Mouse (Mus musculus) frontal cortex, postnatal 14 days (tissue): Measurements from ENCODE around the gene Fabp6.
A peak's percentile ranks its signal among the peaks of the same experiment; 100 is the strongest.

Experiments
- DNase-seq, 2 experiments: peaks; one replicate each; pipeline ENCODE4 v3.0.0; 2022; ENCODE audit warnings: low spot score in 2 of 2

Gene Fabp6

GRCm38 (mm10) chr11:43601440-43601839 is at the start of gene Fabp6:
Gene Fabp6, minus strand, starts transcription at chr11:43601540.
- no peak for DNase-seq

DNA sequence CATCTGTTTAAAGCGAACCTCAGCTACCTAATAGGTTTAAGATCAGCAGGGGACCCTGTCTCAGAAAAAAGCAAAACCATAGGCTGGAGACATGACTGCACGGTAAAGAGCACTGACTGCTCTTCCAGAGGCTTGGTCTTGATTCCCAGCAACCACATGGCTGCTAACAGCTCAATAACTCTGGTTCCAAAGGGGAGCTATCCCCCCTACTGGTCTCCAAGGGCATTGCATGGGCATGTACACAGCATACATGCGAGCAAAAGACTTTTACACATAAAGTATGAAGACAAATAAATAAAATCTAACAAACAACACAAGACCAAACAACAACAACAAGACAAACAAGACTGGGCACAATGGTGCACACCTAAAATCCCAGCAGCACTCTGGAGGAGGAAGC is 43.9 kb upstream of the Fabp6 start:
- DNase-seq = no peak

DNA sequence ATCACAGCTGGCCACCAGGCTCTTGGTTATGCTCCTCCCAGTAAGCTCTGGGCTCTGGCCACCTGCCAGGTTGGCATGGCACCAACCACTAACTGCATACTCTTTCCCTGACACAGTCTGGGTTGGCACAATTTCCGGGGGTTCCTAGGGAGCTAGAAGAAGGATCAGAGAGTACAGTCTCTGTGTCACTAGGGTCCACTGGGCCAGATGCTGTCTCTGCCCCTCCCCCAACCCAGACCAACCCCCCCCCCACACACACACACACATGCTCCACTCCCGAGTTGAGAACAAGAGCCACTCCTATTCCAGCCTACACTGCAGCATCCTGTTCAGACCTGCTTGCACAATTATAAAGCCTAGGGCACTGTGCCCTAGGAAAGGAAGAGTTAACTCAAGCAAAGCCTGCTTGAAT is 41.8 kb upstream of the Fabp6 start:
- peak; percentile 74 to 76 for DNase-seq

- DNase-seq = no peak
Observed at GRCm38 (mm10) chr11:43638486-43638885, 37.1 kb upstream of the Fabp6 start.

DNA sequence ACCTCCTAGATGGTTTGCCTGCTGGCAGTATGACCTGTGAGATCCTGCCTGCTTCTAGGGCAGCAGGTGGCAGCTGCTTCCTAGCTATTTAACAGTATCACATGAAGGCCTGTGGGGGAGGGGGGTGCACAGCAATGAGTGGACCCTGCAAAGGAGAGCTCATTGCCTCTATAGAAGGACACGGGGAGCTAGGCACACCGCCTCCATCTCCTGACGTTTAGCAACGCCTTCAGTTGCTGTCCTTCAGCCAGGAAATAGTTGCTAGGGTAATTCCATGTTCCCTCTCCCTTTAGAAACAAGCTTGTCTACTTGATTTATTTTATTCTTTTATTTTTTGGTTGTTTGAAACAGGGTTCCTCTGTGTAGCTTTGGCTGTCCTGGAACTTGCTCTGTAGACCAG is 35.4 kb upstream of the Fabp6 start:
- no peak for DNase-seq

GRCm38 (mm10) chr11:43633658-43634401 is 32.5 kb upstream of the Fabp6 start:
- DNase-seq = peak in 1 of 2 experiments; percentile 50

- DNase-seq = no peak
Observed at GRCm38 (mm10) chr11:43633165-43633564, 31.8 kb upstream of the Fabp6 start.

DNA sequence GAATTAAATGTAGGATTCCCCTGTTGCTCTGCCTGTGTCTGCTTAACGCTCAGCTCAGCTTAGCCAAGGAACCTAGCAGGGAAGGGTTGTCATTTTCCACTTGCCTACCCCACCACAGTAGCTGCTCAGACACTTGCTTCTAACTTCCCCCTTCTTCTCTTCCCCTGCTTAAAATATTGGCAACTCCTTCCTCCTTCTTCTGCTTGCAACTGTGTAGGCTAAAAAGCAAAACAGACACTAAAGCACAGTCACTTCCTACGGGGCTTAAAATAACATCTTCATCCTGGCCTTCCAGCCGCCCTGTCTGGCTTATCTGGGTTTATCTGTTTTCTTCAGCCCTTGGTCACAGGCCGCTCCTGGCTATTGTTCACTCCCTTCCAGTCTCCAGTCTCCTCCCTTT is 31.2 kb upstream of the Fabp6 start:
- DNase-seq = no peak

- DNase-seq = no peak
Observed at GRCm38 (mm10) chr11:43631645-43632044, 30.3 kb upstream of the Fabp6 start.

DNA sequence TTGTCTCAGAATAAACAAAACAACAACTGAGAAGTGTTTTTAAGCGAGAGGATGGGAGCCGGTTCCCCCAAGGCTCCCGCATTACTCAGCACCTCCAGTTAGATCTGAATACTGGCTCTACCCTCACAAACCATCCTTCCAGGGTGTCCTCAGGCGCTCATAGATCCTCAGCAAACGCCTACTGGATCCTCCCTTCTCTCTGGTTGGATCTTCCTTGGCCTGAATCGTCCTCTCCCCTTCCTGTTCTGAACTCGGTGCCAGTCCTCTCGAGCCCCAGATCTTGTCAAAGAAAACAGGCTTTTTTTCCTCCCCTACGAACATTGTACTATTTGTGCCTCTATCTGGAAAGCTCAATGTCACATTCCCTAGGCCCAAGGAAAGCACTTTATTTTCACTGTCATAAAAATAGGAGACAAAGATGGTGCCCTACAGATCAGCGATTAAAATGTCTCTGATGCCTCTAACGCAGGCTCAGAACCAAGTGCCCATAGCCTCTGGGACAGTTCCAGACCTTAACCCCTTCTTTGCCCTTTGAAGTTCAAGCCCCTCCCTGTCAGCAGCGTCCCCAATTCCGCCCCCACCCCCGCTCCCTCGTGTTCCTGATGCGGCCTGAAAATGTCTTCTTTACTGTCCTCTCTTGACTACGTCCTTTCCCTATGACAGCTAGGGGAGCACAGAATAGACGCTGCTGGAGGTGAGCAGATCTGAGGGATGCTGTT is 25.7 kb upstream of the Fabp6 start:
- no peak for DNase-seq

GRCm38 (mm10) chr11:43626300-43626926 is 25.1 kb upstream of the Fabp6 start:
- peak in 1 of 2 experiments; percentile 31 for DNase-seq

- no peak for DNase-seq
Observed at GRCm38 (mm10) chr11:43624341-43624740, 23.0 kb upstream of the Fabp6 start.

DNA sequence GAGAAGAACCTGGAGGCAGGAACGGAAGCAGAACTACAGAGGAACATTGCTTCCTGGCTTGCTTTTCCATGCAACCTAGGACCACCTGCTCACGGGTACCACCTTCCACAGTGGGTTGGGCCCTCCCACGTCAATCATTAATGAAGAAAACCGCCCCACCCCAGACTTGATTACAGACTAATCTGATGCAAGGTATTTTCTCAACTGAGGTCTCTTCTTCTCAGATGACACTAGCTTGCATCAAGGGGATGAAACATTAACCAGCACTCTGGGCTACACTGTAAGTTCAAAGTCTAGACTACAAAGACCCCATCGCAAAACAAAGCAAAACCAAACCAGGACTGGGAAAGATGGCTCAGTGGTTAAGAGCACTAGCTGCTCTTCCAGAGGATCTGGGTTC is 20.4 kb upstream of the Fabp6 start:
- no peak for DNase-seq

GRCm38 (mm10) chr11:43618403-43618802 is 17.1 kb upstream of the Fabp6 start:
- no peak for DNase-seq

GRCm38 (mm10) chr11:43617924-43618323 is 16.6 kb upstream of the Fabp6 start:
- DNase-seq = no peak

- DNase-seq = peak; percentile 48 to 78
Observed at GRCm38 (mm10) chr11:43612834-43613488, 11.6 kb upstream of the Fabp6 start.

GRCm38 (mm10) chr11:43610662-43611033 is 9.3 kb upstream of the Fabp6 start:
- DNase-seq = no peak

- DNase-seq = no peak
Observed at GRCm38 (mm10) chr11:43610006-43610661, 8.8 kb upstream of the Fabp6 start.

- DNase-seq = no peak
Observed at GRCm38 (mm10) chr11:43608440-43608839, 7.1 kb upstream of the Fabp6 start.

DNA sequence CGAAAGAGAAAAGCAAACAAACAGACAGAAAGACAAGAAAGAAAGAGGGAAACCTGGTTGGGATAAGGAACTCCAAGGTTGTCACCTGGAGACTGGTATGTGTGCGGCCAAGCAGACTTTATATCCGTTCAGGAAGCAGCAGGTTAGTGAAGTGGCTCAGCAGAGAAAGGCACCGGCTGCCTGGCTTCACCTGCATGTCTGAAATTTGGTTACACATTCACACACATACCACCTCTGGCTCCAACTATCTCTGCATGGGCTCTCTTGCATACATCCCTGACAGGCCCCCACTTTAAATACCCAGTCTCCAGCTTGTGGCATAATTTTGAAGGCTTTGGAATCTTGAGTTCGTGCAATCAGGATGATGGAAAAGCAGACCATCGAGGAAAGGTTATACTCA is 4.5 kb upstream of the Fabp6 start:
- DNase-seq = no peak

GRCm38 (mm10) chr11:43604891-43605290 is 3.6 kb upstream of the Fabp6 start:
- no peak for DNase-seq

DNA sequence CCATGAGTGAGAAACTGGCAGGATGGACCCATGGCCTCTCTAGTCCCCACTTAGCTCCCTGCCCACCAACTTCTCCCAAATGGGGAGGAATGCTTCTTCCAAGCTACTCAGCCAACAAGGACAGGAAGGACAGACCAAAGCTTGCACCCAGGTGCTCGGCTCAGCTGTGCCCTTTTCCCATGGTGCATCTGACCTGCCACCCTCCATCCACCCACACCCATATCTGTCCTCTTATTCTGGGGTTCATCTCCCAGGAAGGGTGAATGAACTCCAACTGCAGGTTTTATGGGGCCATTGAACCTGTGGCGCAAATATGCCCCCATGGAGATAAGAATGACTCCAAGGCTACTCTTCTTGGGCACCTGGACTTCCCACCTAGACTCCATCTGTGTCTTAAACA is 2.9 kb upstream of the Fabp6 start:
- DNase-seq = no peak
